Mouse (Mus musculus) lung, postnatal 0 days (tissue): ENCODE measurements at regions not wholly inside any gene's neighbourhood (a gene's known extent, or its start where the extent isn't known, plus 50 kb on each side); places are given as distances from the start of the nearest gene placed in this dataset.

Experiments
- CTCF ChIP-seq: IDR thresholded peaks from 2 replicates; pipeline ENCODE4 v1.5.1; 2016; ENCODE audit warnings: antibody characterized with exemption, mild to moderate bottlenecking
- EP300 ChIP-seq: IDR thresholded peaks from 2 replicates; pipeline ENCODE4 v1.6.1; 2016; ENCODE audit warnings: antibody characterized with exemption, mild to moderate bottlenecking, control low read depth

DNA sequence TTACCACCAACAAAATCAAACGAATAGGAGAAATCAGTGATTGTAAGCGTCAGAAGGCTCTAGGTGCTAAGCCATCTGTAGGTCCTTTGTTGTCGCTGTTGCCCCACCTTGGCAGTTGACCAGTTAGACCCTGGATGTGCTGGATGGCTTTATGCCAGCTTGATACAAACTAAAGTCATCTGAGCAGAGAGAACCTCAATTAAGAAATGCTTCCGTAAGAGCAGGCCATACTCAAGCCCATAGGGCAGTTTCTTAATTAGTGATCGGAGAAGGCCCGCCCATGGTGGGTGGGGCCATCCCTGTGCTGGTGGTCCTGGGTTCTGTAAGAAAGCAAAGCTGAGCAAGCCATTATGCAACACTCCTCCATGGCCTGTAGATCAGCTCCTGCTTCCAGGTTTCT lies 99.5 kb downstream of the Anapc4 start:
- no peak for TF ChIP-seq CTCF
- TF ChIP-seq EP300, result no peak
